Mouse (Mus musculus) stomach, postnatal 0 days (tissue): ENCODE results near the gene Sh3bgrl2.

Experiments
- CTCF ChIP-seq: IDR thresholded peaks from 2 replicates; pipeline ENCODE4 v1.5.1; 2016; ENCODE audit warnings: antibody characterized with exemption, low read depth, mild to moderate bottlenecking, moderate library complexity
- EP300 ChIP-seq: optimal IDR thresholded peaks from 2 replicates; pipeline ENCODE3; 2016; ENCODE audit warnings: antibody characterized with exemption

GRCm38 (mm10) chr9:83598047-83598446, 49.9 kb downstream of the Sh3bgrl2 start:
- TF ChIP-seq CTCF = no peak
- TF ChIP-seq EP300 = no peak
